21 mouse cellular contexts compared by ENCODE assay signal in the genomic region with DNA sequence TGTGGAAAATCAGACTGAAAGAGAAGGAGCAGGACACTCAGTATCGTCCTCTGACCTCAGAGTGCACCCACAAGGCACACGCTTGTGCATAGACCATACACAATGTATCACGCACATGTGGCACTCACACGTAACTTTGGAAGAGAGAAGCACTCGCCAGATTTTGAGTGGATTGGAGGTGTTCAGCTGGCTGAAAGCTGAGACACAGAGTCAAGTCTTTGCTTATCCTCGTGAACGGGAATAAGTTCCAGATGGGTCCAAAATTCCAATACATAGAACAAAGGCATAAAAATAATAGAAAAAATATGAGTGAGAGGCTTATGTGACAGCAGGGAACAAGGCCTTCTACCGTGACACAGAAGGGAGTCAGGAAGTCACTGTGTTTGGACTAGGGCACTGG. TPM values are rescaled to one million over a fixed set of nuclear protein-coding genes. Genes with fewer than 3 reads are reported as not detected.
A peak's percentile ranks its signal among the peaks of the same experiment; 100 is the strongest.
DNase-seq lines count a peak whose midpoint lies in the region; ATAC-seq and TF ChIP-seq lines count a peak whose summit lies in the region.
"Had no signal": no experiment of that assay in that cellular context is flagged by ENCODE, and none has a peak within 500 bp of the region (broad histone marks: within the 10 kb centered on the region; RNA-seq: fewer than 3 reads in every experiment).

No protein-coding gene starts in this region.

- no peak overlapping the region for H3K4me2 ChIP-seq in kidney, embryonic 15.5 days
- 0 out of 2 replicates have a peak overlapping the region, but pooled peaks have one; percentile 16 for H3K4me2 ChIP-seq in embryonic facial prominence, embryonic 12.5 days (replicated peaks)
- H3K4me2 ChIP-seq: heart, embryonic 11.5 days; midbrain, embryonic 11.5 days had no signal

- no peak for DNase-seq in kidney, postnatal 4 days
- DNase-seq in mesoderm, embryonic 11.5 days (ENCODE audit: low read depth, low spot score): peak; percentile 23
- DNase-seq in spleen, postnatal 4 days (ENCODE audit: low spot score in 2 of 2): no peak
- no peak for DNase-seq in gastrocnemius, adult 8-10 months (ENCODE audit: low spot score in 2 of 2)
- DNase-seq: cerebellum, adult 8-10 months; gastrocnemius, postnatal 25 days; heart, postnatal 36 days; kidney, postnatal 10 days; lung, adult 18-20 months; lung, postnatal 36 days; retina, postnatal 1 day; thymus, adult 2 months had no signal

- no peaks in the 10 kb centered on the region for H3K27me3 ChIP-seq in kidney, embryonic 15.5 days
- no peaks in the 10 kb centered on the region for H3K27me3 ChIP-seq in embryonic facial prominence, embryonic 12.5 days

- H3K9me3 ChIP-seq in kidney, embryonic 15.5 days (replicated peaks): no peaks in the 10 kb centered on the region
- H3K9me3 ChIP-seq in embryonic facial prominence, embryonic 12.5 days: no peaks in the 10 kb centered on the region
- H3K9me3 ChIP-seq: forebrain, embryonic 10.5 days had no signal

- 51% methylated on average over 8 of the region's 8 CpGs for WGBS in kidney, embryonic 15.5 days
- 31% methylated on average over 8 of the region's 8 CpGs for WGBS in embryonic facial prominence, embryonic 12.5 days

- no peak for TF ChIP-seq POLR2A in embryonic fibroblast, embryonic 13.5 days (IDR thresholded peaks at IDR 0.05; ENCODE audit: low read depth, low read length)

- no peak for TF ChIP-seq CTCF in embryonic fibroblast, embryonic 13.5 days (IDR thresholded peaks at IDR 0.05; ENCODE audit: borderline replicate concordance, insufficient read depth, low read length)

- no peak overlapping the region for H3K4me3 ChIP-seq in kidney, embryonic 15.5 days (replicated peaks)
- no peak overlapping the region for H3K4me3 ChIP-seq in embryonic facial prominence, embryonic 12.5 days
- no peak overlapping the region for H3K4me3 ChIP-seq in embryonic fibroblast, embryonic 13.5 days (ENCODE audit: insufficient read depth, low read length)
- H3K4me3 ChIP-seq: forebrain, embryonic 10.5 days; left cerebral cortex, adult 2 months had no signal

- no peak for ATAC-seq in kidney, embryonic 15.5 days (replicated peaks; ENCODE audit: low FRiP score)
- peak; percentile 67; the same call in 1 of the 2 replicates for ATAC-seq in embryonic facial prominence, embryonic 12.5 days (ENCODE audit: insufficient number of reproducible peaks, insufficient read depth, low FRiP score, low TSS enrichment)

- peak overlapping the region; percentile 55; the same call in 1 of the 2 replicates for H3K27ac ChIP-seq in kidney, embryonic 15.5 days
- peak overlapping the region; percentile 90 for H3K27ac ChIP-seq in embryonic facial prominence, embryonic 12.5 days
- peak overlapping the region; percentile 39 for H3K27ac ChIP-seq in embryonic fibroblast, embryonic 13.5 days (ENCODE audit: insufficient read depth, low read length)
- H3K27ac ChIP-seq: forebrain, embryonic 10.5 days; left cerebral cortex, adult 2 months had no signal

- H3K4me1 ChIP-seq in kidney, embryonic 15.5 days: peaks cover 18% of the 10 kb centered on the region
- H3K4me1 ChIP-seq in embryonic facial prominence, embryonic 12.5 days: peaks cover 20% of the 10 kb centered on the region
- peaks cover 4% of the 10 kb centered on the region; the same call in 1 of the 2 replicates for H3K4me1 ChIP-seq in embryonic fibroblast, embryonic 13.5 days (ENCODE audit: control insufficient read depth, insufficient read depth, low read length)

- no peak overlapping the region for H3K9ac ChIP-seq in kidney, embryonic 15.5 days
- no peak overlapping the region for H3K9ac ChIP-seq in embryonic facial prominence, embryonic 12.5 days

- no peaks in the 10 kb centered on the region for H3K36me3 ChIP-seq in kidney, embryonic 15.5 days
- H3K36me3 ChIP-seq in embryonic facial prominence, embryonic 12.5 days: no peaks in the 10 kb centered on the region
- H3K36me3 ChIP-seq: forebrain, embryonic 10.5 days; G1E had no signal

RNA-seq across cellular contexts. Expression of a gene that starts 36.6 kb away (rescaled TPM):
- polyA plus RNA-seq in kidney, embryonic 15.5 days (2015; fragmentation: Nextera tagmentation; extraction: Ambion mirVana): 25.4 and 28.7 TPM in 2 replicates
- 25.7 and 27.4 TPM in 2 replicates for polyA plus RNA-seq in embryonic facial prominence, embryonic 12.5 days (2016; fragmentation: Nextera tagmentation; extraction: Ambion mirVana)
- polyA plus RNA-seq in embryonic fibroblast, embryonic 13.5 days (2011; ENCODE audit: insufficient read length, low read depth, missing spikeins): 19.8 and 21.7 TPM in 2 replicates
- total RNA-seq in gastrocnemius, adult 8-10 months (2022): 1 to 10 TPM; 1.5 to 2.2 (median 2.1) TPM
- total RNA-seq: G1E; neutrophil, adult 5-6 weeks had no signal
- polyA plus RNA-seq: G1E had no signal

Comparison
In these comparisons a context has a peak if more than half of its experiments do, and no peak if none do; other contexts are left out.
1. H3K27ac ChIP-seq: peak in every context shown above with its lines; median percentile 90 in embryonic facial prominence, embryonic 12.5 days; 55 in kidney, embryonic 15.5 days; 39 in embryonic fibroblast, embryonic 13.5 days.